Mouse (Mus musculus) cerebellum, postnatal 14 days (tissue): ENCODE measurements around the gene Taf8.
"Not testable (repeated sequence)": the region's sequence is repeated elsewhere in the genome, so short reads cannot be mapped to it uniquely, and the experiment has no call there.

Source experiments
- DNase-seq, 2 experiments: peaks; one replicate each; pipeline ENCODE4 v3.0.0; 2021; ENCODE audit warnings: mixed read lengths in 2 of 2

Gene Taf8

GRCm38 (mm10) chr17:47516232-47516631 lies 14.1 kb upstream of the Taf8 start:
- no peak for DNase-seq

GRCm38 (mm10) chr17:47515180-47515844 lies 13.2 kb upstream of the Taf8 start:
- DNase-seq = no peak

DNA sequence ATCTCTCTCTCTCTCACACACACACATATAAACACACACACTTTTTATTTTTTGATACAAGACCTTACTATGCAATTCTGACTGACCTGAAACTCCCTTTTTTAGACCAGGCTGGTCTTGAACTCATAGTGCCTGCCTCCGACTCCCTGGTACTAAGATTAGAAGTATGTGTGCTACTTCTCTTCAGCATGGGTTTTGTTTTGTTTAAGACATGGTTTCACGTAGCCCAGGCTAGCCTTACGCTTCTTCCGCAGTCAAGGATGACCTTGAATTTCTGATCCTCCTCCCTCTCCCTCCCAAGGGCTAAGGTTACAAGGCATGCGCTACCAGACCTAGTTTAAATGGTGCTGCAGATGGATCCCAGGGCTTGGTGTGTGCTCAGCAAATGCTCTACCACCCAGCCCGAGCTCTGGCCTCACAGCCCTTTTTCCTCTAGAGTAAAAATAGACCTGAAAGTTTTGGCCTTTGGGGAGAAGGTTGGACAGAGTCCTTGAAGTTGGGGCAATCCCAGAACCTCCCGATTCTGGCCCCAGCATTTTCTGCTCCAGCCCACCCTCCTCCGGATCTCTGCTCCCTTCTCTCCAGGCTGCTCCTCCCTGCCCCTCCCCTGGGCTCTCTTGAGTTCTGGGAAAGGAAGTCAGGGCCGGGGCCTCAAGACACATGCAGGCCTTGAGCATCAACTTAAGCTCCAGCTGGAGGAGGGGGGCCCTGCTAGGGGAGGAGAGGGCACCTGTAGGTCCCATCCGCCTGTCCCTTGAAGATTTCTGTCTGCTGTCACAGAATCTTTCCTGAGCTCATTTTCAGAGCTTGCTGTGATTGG lies 11.1 kb upstream of the Taf8 start:
- DNase-seq = no peak

DNA sequence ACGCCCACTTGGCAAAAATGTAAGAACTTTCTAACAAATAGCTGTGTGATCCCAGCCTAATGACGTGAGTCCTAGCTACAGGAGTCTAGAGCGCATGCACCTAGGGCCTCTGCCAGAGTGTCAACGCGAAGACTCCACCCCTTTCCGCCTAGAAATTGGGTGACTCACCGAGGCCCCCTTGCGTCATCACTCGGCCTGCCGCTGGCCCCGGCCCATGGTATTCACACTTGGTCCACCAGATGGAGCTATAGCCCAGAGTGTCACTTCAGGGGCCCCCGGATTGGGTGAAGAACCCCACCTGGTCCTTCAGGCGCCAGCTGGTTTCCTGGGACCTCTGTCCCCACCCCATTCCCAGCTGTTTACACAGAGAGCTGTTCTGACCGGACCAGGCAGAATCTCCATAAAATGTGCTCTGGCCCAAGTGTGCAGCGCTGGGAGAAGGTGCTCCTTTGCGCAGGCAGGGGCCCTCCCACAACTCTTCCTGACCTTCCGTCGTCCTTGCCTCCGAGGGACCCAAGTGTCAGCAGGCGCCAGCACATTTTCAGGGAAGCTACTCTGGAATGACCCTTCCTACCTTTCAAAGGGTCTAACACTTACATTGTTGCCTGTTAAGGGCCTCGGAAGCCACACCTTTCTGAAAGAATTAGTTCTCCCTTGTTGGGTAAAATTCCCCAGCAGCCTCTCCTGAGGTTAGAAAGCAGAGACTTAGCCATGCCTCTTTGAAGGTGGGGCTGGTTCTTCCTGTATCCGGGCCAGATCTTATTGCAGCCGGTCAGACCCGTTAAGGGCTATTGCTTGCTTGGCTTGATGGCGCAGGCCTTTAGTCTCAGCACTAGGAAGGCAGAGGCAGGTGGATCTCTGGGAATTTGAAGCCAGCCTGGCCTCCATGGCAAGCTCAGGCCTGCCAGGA lies 9.3 kb upstream of the Taf8 start:
- DNase-seq = peak; percentile 85 to 93

GRCm38 (mm10) chr17:47509031-47509705 lies 7.1 kb upstream of the Taf8 start:
- no peak for DNase-seq

DNA sequence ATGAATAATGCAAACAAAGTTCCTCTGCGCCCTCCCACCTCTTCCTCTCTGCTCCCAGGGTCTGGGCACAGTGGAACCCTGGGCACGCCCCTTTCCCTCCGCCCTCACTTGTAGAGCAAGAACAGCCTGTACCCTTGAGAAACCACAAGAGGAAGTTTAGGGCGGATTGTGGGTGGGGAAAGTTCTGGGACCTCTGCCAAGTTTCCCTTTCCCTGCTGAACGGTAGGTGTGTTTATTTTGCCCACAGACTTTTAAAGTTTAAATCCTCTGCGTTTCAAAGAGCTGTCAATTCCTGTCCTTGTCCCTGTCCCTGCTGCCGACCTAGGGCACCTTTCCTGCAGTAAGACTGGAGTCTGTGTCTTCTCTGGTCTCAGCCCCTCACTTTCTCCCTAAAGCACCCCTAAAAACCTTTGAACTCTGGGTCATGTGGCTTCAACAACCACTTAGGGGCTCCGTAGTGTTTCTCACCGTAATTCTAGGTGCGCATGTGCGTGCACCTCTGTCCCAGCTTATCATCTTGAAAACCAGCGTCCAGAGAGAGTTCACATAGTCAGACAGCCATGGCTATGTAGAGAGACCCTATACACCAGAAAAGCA lies 6.0 kb upstream of the Taf8 start:
- peak; percentile 35 to 37 for DNase-seq

DNA sequence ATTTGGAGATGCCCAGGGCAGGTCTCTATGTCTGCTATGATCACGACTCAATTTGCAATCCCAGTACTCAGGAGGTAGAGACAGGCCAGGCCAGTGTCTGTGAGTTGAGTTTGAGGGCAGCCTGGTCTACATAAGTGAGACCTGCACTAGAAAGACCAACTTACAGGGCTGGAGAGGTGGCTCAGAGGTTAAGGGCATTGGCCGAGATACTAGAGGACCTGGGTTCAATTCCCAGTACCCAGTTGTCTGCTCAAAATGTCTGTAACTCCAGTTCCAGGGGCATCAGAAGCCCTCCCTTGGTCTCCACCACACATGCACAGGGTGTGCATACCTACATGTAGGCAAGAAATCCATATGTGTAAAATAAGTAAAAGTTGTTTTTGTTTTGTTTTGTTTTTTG lies 5.4 kb upstream of the Taf8 start:
- DNase-seq = no peak

- DNase-seq = no peak
Observed at GRCm38 (mm10) chr17:47506697-47507096, 4.6 kb upstream of the Taf8 start.

GRCm38 (mm10) chr17:47506042-47506441 lies 4.0 kb upstream of the Taf8 start:
- no peak for DNase-seq

- DNase-seq = no peak
Observed at GRCm38 (mm10) chr17:47505566-47505965, 3.5 kb upstream of the Taf8 start.

- DNase-seq = peak in 1 of 2 experiments; percentile 27
Observed at GRCm38 (mm10) chr17:47504941-47505346, 2.9 kb upstream of the Taf8 start, which contains the start of gene Ccnd3. Gene Ccnd3 (plus strand): TSS chr17:47505051.

GRCm38 (mm10) chr17:47504228-47504627 lies 2.1 kb upstream of the Taf8 start:
- no peak for DNase-seq

DNA sequence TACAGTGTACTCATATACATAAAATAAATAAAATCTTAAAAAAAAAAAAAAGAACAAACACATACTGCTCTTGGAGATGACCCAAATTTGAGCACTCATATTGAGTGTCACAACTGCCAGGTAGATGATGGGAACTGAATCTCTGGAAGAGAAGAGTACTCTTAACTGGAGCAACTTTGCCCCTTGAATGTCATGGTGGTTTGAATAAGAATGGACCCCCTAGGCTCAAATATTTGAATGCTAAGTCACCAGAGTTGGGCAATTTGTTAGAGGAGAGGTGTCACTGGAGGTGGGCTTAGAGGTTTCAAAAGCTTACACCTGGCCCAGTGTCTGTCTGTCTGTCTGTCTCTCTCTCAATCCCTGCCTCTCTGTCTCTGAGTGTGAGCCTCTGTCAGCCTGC lies 1.6 kb upstream of the Taf8 start:
- no peak for DNase-seq

DNA sequence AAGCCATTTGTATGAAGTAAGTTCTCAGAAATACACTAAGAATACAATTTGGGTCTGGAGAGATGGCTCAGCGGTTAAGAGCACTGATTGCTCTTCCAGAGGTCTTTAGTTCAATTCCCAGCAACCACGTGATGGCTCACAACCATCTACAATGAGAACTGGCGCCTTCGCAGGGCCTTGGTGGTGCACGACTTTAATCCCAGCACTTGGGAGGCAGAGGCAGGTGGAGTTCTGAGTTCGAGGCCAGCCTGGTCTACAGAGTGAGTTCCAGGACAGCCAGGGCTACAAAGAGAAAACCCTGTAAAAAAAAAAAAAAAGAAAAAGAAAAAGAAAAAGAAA lies 584 bp upstream of the Taf8 start:
- DNase-seq = not testable (repeated sequence)

- DNase-seq = no peak
Observed at GRCm38 (mm10) chr17:47501531-47501930, 561 bp downstream of the Taf8 start.

DNA sequence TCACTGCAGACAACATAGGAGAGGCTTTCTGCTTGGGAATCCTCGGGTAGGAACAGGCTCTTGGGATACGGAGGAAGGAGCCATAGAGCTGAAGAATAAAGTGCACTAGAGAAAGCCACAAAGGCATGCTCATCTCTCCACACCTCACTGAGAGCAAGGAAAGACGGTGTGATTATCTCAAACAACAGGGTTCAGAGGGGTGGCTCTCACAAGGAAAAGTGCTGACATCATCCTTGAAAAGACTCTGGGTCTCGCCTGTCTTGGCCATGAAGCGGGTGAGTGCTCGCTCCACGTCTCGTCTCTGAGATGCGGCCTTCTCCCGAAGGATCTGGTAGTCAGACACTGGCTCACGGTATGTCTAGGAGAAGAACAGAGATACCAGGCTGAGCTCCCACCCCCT lies 8.0 kb downstream of the Taf8 start:
- no peak for DNase-seq

DNA sequence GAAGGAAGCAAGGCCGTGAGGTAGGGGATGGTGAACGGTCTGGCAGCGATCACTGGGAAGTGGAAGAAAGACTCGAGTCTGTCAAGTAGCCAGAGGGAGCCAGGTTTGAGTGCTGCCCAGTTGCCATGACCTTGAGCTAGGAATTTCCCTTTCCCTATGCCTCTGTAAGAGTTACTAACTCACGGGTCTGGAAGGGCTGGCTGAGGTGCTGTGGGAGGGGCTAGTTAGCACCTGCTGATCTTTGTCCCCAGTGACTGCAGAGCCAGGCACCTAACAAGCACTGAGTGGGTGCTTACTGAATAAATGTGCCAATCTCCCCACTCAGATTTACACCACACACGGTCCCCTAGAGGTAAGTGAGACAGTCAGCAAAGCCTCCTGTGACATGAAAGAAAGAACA lies 8.4 kb downstream of the Taf8 start:
- DNase-seq = no peak

DNA sequence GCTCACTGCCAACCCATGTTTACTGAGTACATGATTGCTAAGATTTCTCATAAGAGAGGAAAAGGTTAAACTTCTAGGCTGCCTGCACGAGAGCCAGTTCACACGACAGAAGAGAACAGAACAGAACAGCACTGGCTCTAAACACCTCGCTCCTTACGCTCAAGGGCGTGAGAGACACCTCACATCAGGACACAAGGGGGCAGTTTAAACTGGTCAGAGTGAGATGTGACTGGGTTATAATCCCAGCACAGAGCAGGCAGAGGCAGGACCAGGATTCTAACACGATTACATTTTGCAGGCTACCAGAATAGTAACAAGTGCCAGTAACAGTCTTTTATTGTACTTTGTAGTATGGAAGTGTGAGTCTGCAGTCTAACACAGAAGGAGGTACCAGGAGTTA lies 9.4 kb downstream of the Taf8 start:
- no peak for DNase-seq

DNA sequence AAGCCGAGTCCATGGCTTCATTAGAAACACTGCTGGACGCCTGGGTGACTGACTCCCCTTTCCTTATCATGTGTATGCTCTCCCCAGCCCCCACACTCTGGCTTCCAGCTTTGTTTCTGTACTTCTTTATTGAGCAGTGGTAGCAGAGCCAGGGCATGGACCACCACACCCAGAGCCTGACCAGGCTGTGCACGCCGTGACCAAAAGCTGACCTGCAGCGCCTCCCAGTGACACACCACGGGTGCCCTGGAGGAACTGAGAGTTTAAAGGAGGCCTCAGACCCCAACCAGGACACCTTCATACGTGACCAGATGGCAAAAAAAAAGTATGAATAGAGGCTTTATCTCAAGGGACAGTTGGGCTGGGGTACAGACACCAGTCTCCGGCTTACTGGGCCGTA lies 11.3 kb downstream of the Taf8 start:
- DNase-seq = peak in 1 of 2 experiments; percentile 33

GRCm38 (mm10) chr17:47485791-47486190 lies 16.3 kb downstream of the Taf8 start:
- DNase-seq = peak; percentile 23 to 37

DNA sequence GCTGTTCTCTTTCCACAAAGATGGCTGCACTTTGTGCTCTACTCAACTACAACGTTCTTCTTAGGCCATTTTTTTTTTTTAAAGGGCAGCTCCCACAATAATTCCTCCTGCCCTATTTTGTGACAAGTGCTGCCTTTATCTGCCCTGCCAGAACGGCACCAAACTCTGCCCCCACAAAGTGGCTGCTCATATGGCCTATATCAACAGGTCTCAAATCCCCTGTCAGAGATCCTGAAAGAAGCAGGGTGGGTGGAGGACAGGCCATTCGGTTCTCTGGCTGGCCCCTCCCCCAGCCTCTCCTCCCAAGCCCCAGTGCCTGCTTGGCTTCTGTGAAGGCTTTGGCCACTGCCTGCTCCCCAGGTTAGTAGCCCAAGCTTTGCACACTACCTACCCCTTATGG lies 17.1 kb downstream of the Taf8 start:
- DNase-seq = no peak

GRCm38 (mm10) chr17:47484241-47484921 lies 17.7 kb downstream of the Taf8 start:
- no peak for DNase-seq
